Mouse (Mus musculus) fibroblast of lung, adult 2 months (primary cell): ENCODE data around the gene Grap2.

ENCODE experiments used
- DNase-seq: peaks from one replicate; pipeline ENCODE4 v3.0.0-alpha.2; 2011; ENCODE audit warnings: low read depth

Grap2 gene

GRCm38 (mm10) chr15:80602487-80602886 lies 30.1 kb downstream of the Grap2 start:
- no peak for DNase-seq

GRCm38 (mm10) chr15:80604026-80604425 lies 31.6 kb downstream of the Grap2 start:
- DNase-seq: no peak

- DNase-seq: no peak
Observed at GRCm38 (mm10) chr15:80607970-80608369, 35.6 kb downstream of the Grap2 start.

- no peak for DNase-seq
Observed at GRCm38 (mm10) chr15:80610335-80610734, 37.9 kb downstream of the Grap2 start.

- DNase-seq: no peak
Observed at GRCm38 (mm10) chr15:80611478-80611877, 39.1 kb downstream of the Grap2 start.

- DNase-seq: no peak
Observed at GRCm38 (mm10) chr15:80613904-80614303, 41.5 kb downstream of the Grap2 start.

- no peak for DNase-seq
Observed at GRCm38 (mm10) chr15:80614500-80615289, 42.3 kb downstream of the Grap2 start.

- no peak for DNase-seq
Observed at GRCm38 (mm10) chr15:80615290-80615570, 42.8 kb downstream of the Grap2 start.

GRCm38 (mm10) chr15:80615636-80616383 lies 43.4 kb downstream of the Grap2 start:
- no peak for DNase-seq

GRCm38 (mm10) chr15:80617839-80618238 lies 45.4 kb downstream of the Grap2 start:
- no peak for DNase-seq

- no peak for DNase-seq
Observed at GRCm38 (mm10) chr15:80619166-80619565, 46.8 kb downstream of the Grap2 start.

GRCm38 (mm10) chr15:80619786-80620185 lies 47.4 kb downstream of the Grap2 start:
- DNase-seq: no peak

GRCm38 (mm10) chr15:80620371-80620770 lies 48.0 kb downstream of the Grap2 start:
- DNase-seq: no peak

- DNase-seq: no peak
Observed at GRCm38 (mm10) chr15:80623171-80623837, 50.9 kb downstream of the Grap2 start.

- DNase-seq: no peak
Observed at GRCm38 (mm10) chr15:80626472-80626871, 54.1 kb downstream of the Grap2 start.

- DNase-seq: no peak
Observed at GRCm38 (mm10) chr15:80630147-80630546, 57.8 kb downstream of the Grap2 start.

- DNase-seq: no peak
Observed at GRCm38 (mm10) chr15:80630711-80631110, 58.3 kb downstream of the Grap2 start.

- DNase-seq: no peak
Observed at GRCm38 (mm10) chr15:80631311-80631710, 58.9 kb downstream of the Grap2 start.

- no peak for DNase-seq
Observed at GRCm38 (mm10) chr15:80632280-80632893, 60.0 kb downstream of the Grap2 start.

- DNase-seq: no peak
Observed at GRCm38 (mm10) chr15:80634391-80635193, 62.2 kb downstream of the Grap2 start.

GRCm38 (mm10) chr15:80636757-80637372 lies 64.5 kb downstream of the Grap2 start:
- DNase-seq: no peak
